Mouse (Mus musculus): Measurements from ENCODE around the gene Ankrd35.

DNA sequence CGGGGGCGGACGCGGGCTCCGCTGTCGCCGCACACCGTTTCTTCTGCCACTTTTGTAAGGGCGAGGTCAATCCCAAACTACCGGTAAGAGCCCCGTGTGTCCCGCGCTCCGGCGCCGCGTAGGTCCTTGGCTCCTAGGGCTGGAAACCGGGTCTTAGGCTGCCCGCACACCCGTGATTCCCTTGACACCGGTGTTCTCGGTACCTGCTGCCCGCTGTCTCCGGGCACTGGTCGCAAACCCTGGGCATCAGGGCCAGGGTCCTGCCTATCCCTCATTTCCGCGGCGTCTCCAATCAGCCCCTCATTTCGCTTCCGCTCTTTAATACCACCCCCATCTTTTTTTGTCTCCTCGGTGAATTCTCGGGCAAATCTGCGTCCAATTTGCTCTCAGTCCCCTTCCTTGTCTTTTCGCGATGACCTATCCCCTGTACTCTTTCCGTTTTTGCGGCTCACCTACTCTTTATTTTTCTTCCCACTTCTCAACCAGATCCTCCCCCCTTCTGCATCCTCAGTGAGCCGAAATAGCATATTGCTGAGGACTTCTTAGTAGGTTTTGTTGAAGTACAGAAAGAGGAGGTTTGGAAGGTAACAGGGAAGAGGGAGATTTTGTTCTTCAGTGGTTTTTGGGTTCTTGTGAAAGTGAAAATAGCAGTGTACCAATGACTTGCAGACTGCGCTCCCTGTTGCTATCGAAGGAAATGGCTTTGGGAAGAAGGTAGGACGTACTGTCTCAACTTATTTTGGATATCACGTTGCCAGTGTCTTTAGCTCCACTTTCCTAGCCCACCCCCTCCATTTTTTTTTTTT, 58.1 kb downstream of the Ankrd35 start:
- TF ChIP-seq CTCF (IDR thresholded peaks at IDR 0.05; ENCODE audit: insufficient read depth, low read length) (no peak), POLR2A (IDR thresholded peaks at IDR 0.05; ENCODE audit: borderline replicate concordance, extremely low read depth, low read depth, low read length) (peak; percentile 21; the same call in 1 of the 2 replicates)
